Mouse (Mus musculus): ENCODE results near the gene Gucy1b2. TPM values are rescaled to one million over a fixed set of nuclear protein-coding genes. Genes with fewer than 3 reads are reported as not detected.

Gucy1b2 gene
- polyA plus RNA-seq, 3 experiments from 2014 or later, result not detected

DNA sequence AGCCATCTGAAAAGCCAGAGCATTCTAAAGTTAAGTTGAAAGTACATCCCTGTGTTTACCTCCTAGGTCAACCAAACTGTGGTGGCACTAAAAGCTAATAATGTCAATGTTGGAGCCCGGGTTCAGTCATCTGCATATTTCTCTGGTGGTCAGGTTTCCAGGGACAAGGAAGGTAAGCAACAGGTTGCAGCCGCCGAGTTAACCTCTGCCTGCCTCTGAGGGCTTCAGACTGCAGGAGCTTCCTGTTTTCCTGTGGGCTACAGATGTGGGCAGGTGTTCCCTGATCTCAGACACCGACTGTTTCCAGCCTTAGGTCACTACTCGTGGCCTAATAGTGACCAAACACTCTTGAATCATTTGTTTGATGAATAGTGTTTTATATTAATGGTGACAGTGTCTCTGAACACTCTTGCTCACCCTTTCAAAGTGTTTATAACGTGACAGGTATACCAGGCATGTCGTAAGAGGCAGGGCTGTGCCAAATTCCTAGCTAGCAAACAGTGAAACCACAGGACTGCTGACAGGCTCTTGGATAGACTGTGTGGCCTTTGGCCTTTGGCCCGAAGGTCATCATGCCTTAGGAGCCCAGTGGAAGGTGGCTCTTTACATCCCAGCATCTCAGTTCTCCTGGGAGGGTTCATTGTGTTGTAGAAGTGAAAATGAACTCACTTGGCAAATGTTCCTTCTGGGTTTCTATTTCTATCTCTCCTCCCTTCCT, 94.7 kb downstream of the Gucy1b2 start:
- no peak for ATAC-seq

DNA sequence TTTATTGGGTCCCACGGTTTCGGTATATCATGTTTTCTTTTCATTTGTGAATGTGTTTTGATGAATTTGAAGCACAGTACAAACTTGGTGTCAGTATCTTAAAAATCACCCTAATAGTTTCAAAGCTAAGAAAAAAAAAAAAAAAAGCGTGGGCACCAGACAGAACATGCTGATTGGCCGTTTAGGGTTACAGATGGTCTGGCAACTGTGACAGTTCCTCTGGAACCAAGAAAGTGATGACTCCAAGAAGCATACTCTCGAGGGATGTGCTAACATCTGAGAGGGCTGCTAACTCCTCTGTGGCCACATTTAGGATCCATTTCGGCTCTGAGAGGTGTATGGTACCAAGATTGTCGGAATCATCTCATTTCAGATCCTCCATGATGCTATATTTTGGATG, 100.9 kb downstream of the Gucy1b2 start:
- no peak for ATAC-seq

DNA sequence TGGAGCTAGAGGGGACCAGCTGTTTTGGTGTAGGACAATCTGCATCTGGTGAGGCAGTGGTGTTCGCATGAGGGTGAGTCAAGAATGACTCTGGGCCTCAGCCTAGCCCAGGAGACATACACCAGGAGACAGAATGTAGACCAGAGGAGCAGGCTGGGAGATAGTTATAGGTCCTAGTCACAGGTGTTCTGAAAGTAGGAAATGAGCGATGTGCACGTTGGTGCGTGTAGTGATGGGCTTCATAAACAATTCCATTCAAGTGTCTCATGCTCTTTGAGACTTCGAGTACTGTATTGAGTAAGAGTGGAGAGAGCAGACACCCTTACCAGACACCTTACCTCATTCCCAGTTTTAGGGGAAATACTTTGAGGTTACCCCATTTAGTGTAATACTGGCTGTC, 102.3 kb downstream of the Gucy1b2 start:
- ATAC-seq, result no peak

DNA sequence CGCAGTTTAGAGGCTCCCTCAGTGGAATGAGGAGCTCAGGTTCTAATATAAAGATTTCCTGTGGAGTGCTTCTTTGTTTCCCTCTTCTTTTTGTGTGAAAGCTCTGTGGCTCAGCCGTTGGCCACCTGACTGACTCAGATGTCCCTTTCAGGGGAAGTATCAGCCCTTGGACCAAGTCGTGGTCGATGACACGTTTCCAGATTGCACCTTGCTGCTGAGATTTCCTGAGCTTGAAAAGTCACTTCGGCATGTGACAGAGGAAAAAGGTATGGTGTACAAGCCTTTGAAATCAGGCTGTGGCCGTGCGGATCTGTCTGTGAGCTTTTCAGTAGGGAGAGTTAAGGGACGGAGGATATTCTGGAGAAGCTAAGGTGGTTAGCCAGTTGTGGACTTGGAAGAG, 102.7 kb downstream of the Gucy1b2 start:
- ATAC-seq, result no peak

DNA sequence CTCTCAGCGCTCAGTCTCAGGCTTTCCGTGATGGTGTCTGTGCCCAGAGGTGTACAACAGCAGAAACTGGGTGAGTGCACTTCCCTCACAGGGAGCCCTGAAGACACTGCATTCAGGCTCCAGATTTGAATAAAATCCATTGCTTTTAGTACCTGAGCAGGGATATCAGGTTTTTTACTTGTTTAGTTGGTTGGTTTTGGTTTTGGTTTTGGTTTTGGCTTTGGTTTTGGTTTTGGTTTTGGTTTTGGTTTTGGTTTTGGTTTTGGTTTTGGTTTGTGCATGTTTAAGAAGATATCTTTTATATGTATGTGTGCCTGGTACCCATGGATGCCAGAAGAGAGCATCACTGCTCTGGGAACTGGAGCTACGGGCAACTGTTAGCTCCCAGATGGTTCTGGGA, 105.2 kb downstream of the Gucy1b2 start:
- ATAC-seq, result no peak

DNA sequence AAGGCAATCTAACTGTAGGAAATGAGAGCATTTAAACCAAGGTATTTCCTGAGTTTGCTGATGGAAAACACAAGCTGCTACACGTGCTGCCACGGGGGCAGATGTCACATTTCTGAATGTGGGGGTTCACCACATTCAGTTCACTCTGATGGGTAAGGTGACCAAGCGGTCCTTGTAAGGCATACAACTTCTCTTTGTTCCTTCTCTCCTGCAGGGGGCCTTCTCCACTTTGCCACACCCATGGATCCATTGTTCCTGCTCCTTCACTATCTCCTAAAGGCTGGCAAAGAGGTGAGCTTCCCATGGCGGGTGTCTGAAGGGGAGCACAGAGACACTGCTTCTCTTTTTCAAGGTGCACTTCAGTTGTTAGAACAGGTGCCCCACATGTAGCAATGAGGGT, 105.9 kb downstream of the Gucy1b2 start:
- ATAC-seq, result no peak

DNA sequence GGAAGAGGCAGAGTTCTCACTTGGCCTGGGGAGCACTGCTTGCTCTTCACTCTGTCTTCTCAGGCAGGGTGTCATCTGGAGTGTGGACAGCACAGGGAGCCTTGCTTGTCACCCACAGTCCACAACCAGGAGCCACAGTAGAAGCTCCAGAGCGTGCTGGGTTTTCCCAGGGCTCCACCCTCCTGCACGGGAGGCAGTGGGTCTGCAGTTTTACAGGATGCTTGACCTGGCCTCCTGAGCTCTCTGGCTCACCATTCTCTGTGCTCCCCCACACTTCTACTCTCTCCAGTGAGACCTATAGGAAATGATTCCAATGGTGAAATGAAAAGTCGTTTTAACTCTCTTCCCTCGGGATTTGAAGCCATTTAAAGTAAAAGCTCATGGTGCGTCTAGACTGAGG, 106.3 kb downstream of the Gucy1b2 start:
- no peak for ATAC-seq

DNA sequence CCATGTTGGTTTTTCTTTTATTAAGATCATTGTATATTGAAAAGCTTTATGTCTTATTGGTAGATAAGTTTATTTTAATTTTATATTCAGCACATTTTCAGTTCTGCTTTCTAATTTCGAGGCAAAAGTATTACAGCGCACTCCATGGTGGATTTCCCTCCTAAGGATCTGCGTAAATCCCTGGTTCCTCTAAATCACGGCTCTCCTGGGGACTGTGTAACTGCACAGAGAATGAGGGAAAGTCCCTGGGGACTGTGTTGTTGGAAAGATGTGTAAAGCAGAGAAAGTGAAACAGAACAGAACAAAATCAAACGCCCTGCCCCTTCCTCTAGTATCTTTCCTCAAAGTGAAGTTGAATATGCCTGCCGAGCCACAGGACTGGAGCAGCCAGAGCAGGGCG, 109.0 kb downstream of the Gucy1b2 start:
- peak; percentile 66 for ATAC-seq

DNA sequence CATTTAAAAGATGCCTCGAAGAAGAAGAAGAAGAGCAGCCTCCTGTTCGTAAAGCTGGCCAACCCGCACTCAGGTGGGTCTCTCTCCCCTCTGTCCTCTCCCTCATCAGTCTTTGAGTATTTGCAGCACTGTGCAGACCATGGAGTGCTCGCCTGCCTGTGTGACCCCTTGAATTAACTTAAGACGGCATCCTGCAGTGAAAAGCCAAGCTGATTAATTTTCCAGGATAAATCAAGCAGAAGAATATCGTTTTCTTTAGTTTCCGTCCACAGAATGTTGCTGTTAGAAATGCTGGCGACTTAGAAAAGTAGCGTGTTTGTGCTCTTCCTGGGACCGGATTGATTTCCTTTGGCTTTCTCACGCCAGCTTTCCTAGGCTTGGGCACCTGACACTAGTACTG, 109.5 kb downstream of the Gucy1b2 start:
- ATAC-seq, result no peak

Other genes starting within 250 kb of the Gucy1b2 start
- gene Rnaseh2b, start 163.7 kb downstream of the Gucy1b2 start, polyA plus RNA-seq (2017; shearing (Covaris generic)), result 10 to 100 TPM; 29.5 to 69.7 (median 35.2) TPM
- gene Dleu7, start 163.2 kb downstream of the Gucy1b2 start, polyA plus RNA-seq (2017; shearing (Covaris generic)), result not detected
- gene Fam124a, start 99.4 kb upstream of the Gucy1b2 start, polyA plus RNA-seq (2017; shearing (Covaris generic)), result not detected
- gene Gm4131, start 110.6 kb upstream of the Gucy1b2 start, polyA plus RNA-seq (2017; shearing (Covaris generic)), result not detected
- gene Serpine3, start 207.4 kb upstream of the Gucy1b2 start, polyA plus RNA-seq (2017; shearing (Covaris generic)), result not detected

Measured in inflammation-experienced regulatory T-cells, adult 6 months (primary cell).